Mouse (Mus musculus) G1E (cell line): Measurements from ENCODE around the gene Rab3il1. TPM values are rescaled to one million over a fixed set of nuclear protein-coding genes. Genes with fewer than 3 reads are reported as not detected.
"Not testable (repeated sequence)": the region's sequence is repeated elsewhere in the genome, so short reads cannot be mapped to it uniquely, and the experiment has no call there.

Experiments used
- ATAC-seq: 2 replicates; pipeline ENCODE4 v1.8.0; 2016; ENCODE audit warnings: mild to moderate bottlenecking; ENCODE audit not compliant: insufficient number of reproducible peaks, poor library complexity, low FRiP score, severe bottlenecking; ENCODE audit errors: extremely low read depth
- DNase-seq: peaks from one replicate; pipeline ENCODE4 v3.0.0; 2012; ENCODE audit warnings: low spot score
- H3K27me3 ChIP-seq: 2 replicates; pipeline ENCODE4 v1.6.1; 2012; ENCODE audit warnings: mild to moderate bottlenecking, low read length, inconsistent platforms; ENCODE audit not compliant: insufficient read depth
- H3K36me3 ChIP-seq: replicated peaks from 2 replicates; pipeline ENCODE3; 2012; ENCODE audit warnings: mild to moderate bottlenecking, inconsistent platforms
- H3K4me1 ChIP-seq: 2 replicates; pipeline ENCODE4 v1.6.1; 2012; ENCODE audit warnings: low read depth, low read length, inconsistent platforms, mixed read lengths; ENCODE audit not compliant: insufficient read depth
- H3K4me3 ChIP-seq: 2 replicates; pipeline ENCODE4 v1.5.1; 2012; ENCODE audit warnings: low read depth, mild to moderate bottlenecking, inconsistent platforms, low read length, moderate library complexity, mixed read lengths
- H3K9me3 ChIP-seq: replicated peaks from 2 replicates; pipeline ENCODE4 v1.6.1; 2012; ENCODE audit warnings: inconsistent platforms
- CTCF ChIP-seq: IDR thresholded peaks from 2 replicates; pipeline ENCODE4 v1.5.1; 2012; ENCODE audit warnings: low read depth, low read length, inconsistent platforms, mixed read lengths
- GATA1 ChIP-seq: IDR thresholded peaks from 2 replicates; pipeline ENCODE4 v1.6.1; 2012; ENCODE audit warnings: borderline replicate concordance, low read length, inconsistent platforms, mixed read lengths
- GATA2 ChIP-seq: IDR thresholded peaks from 2 replicates; pipeline ENCODE4 v1.6.1; 2012; ENCODE audit warnings: low read depth, low read length, inconsistent platforms, borderline replicate concordance
- POLR2AphosphoS5 ChIP-seq: IDR thresholded peaks from 2 replicates; pipeline ENCODE4 v1.6.1; 2012; ENCODE audit warnings: low read depth, low read length, inconsistent platforms; ENCODE audit not compliant: insufficient replicate concordance
- TAL1 ChIP-seq: conservative IDR thresholded peaks from 2 replicates; pipeline ENCODE4 v1.6.1; 2012; ENCODE audit warnings: low read depth, low read length, inconsistent platforms, mixed read lengths
- polyA plus RNA-seq: library from polyadenylated mRNA; stranded (reverse); fragments of >175 nt; gene quantifications from 2 replicates; pipeline ENCODE4 v1.2.3, GENCODE M21; 2012
- total RNA-seq, 2 experiments: library from RNA; stranded (forward) in 1 of 2; stranded (reverse) in 1 of 2; fragments of 200-1000 nt in 1 of 2; fragments of >200 nt in 1 of 2; fragmentation: Nextera tagmentation in 1 of 2; gene quantifications; 2 replicates each; pipeline ENCODE4 v1.2.3; 2014 to 2017

Gene Rab3il1
- total and polyA plus RNA-seq, 3 experiments: 2.7 to 25.4 (median 4.2) TPM

DNA sequence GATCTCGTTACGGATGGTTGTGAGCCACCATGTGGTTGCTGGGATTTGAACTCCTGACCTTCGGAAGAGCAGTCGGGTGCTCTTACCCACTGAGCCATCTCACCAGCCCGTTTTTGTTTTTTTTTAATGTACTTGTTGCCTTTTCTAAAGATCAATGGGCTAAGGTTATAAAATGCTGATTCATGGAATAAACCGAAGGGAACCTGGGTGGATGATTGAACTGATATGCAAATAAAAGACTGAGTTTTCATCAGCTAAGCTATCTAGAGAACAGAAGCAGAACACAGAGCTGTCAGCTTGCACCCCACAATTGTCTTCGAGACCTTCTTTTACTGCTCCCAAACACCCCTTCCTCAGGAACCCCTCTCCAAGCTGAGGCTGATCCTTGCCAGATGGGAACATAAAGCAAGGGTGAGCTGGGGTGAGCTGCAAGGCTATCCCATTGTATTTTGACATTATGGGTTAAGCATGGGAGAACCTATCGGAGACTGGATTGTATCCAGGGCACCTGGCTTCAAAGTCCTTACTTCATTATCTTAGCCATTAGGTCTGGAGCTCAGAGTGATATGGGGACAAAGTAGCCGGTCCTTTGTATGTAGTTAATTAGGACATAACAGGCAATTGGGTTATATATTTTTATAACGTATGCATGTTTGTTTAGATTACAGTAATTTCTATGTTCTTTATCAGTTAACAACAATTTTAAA lies 33.2 kb upstream of the Rab3il1 start:
- TF ChIP-seq CTCF (no peak), TAL1 (no peak), GATA2 (no peak), POLR2AphosphoS5 (no peak), GATA1 (no peak)
- no peak for DNase-seq

DNA sequence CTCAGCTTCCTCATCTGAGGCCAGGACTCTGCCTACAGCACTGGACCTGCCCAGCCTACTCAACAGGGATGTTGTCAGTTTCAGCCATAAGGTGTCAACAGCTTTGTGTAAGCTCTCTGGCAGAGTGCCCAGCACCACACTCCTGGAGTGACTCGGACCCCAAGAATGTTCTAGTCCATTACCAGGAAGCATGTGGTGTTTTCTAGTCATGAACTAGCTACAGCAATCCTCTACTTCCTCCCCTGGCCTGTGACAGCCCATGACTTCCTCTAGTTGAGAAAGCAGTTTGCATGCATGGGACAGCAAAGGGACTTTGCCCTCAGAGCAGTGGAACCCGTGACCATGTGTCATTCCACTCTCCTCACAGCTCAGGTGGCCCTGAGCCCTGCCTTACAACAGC lies 26.6 kb upstream of the Rab3il1 start:
- ATAC-seq, H3K4me3 ChIP-seq, H3K36me3 ChIP-seq, DNase-seq, H3K9me3 ChIP-seq, H3K27me3 ChIP-seq: not testable (repeated sequence)
- H3K4me1 ChIP-seq: peaks cover 71% of the 10 kb centered on the region

More for the DNA sequence above, 33.2 kb upstream of the Rab3il1 start:
- Histone ChIP-seq H3K36me3 (peaks cover 5% of the 10 kb centered on the region), H3K9me3 (no peaks in the 10 kb centered on the region), H3K27me3 (no peaks in the 10 kb centered on the region), H3K4me3 (no peak overlapping the region; the same call in 1 of the 2 replicates), H3K4me1 (peaks cover 73% of the 10 kb centered on the region)
- no peak for ATAC-seq

DNA sequence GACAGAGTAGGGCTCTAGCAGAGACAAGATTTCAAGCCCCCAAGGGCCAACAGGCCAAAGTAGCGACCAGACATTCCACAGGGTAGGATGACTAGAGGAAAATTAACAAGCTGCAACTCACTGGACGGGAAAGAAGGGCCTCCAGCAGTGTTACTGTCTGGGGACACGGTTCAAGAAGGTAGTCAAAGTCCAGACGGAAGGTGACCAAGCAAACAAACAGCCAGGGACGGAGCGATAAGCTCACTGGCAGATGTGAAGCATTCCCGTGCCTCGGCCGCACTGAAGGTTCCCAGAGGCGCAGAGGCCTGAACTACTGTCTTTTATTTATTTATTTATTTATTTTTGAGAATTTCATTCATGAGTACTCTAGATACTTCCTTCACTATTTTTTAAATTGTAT lies 24.4 kb upstream of the Rab3il1 start:
- Histone ChIP-seq H3K4me1 (peaks cover 77% of the 10 kb centered on the region), H3K4me3 (no peak overlapping the region), H3K27me3 (no peaks in the 10 kb centered on the region), H3K9me3 (no peaks in the 10 kb centered on the region), H3K36me3 (no peaks in the 10 kb centered on the region)
- no peak for ATAC-seq
- no peak for TF ChIP-seq CTCF
- no peak for TF ChIP-seq GATA2
- TF ChIP-seq TAL1: no peak
- no peak for TF ChIP-seq POLR2AphosphoS5
- no peak for TF ChIP-seq GATA1
- DNase-seq: no peak

DNA sequence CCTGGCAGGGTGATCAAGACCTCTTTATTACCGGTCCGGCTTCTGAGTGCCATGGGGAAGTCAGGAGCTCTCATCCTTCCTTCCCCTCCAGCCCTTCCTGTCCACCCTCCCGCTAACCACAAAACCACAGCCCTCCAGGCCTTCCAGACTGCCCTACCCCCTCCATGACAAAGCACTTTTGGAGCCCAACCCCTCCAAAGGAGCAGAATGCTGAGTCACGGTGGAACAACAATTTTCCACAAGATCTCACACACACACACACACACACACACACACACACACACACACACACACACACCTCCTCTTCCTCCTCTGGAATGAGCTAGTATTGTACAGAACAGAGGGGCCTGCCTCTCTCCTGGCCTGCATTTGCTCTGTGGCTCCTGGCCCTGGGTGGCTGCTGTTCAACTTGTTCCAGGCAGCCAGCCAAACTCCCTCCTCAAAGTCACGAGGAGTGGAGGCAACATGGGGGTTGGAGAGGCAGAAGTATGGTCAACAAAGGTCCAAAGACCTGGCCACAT lies 23.0 kb upstream of the Rab3il1 start:
- H3K36me3 ChIP-seq: peaks cover 6% of the 10 kb centered on the region
- H3K9me3 ChIP-seq: no peaks in the 10 kb centered on the region
- DNase-seq (peak; percentile 46), ATAC-seq (peak; percentile 64)
- H3K27me3 ChIP-seq: no peaks in the 10 kb centered on the region
- peak overlapping the region; percentile 62; the same call in 1 of the 2 replicates for H3K4me3 ChIP-seq
- H3K4me1 ChIP-seq: peaks cover 77% of the 10 kb centered on the region
- TF ChIP-seq CTCF (no peak), GATA1 (no peak), TAL1 (no peak), POLR2AphosphoS5 (no peak), GATA2 (no peak)

DNA sequence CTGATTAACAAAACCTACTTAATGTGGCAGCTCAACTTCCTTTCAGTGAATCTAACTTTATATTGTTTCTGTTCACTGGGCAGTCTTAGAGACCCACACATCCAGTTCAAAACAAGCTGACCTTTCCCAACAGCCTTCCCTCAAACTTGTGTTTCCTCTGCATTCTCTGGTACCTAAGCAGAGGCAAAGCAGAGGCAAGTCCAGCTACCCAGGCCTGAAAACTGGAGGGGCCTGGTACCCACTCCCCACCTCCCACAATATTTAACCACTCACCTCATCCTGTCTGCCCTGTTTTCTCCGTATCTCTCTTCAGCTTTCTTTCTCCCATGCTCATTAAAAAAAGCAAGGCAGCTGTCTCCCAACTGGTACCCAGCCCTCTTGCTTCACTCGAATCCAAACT lies 22.3 kb upstream of the Rab3il1 start:
- H3K9me3 ChIP-seq: no peaks in the 10 kb centered on the region
- H3K36me3 ChIP-seq: peaks cover 11% of the 10 kb centered on the region
- TF ChIP-seq GATA2: no peak
- ATAC-seq (no peak), DNase-seq (no peak)
- peaks cover 74% of the 10 kb centered on the region for H3K4me1 ChIP-seq
- H3K27me3 ChIP-seq: no peaks in the 10 kb centered on the region
- peak overlapping the region; percentile 62; the same call in 1 of the 2 replicates for H3K4me3 ChIP-seq

DNA sequence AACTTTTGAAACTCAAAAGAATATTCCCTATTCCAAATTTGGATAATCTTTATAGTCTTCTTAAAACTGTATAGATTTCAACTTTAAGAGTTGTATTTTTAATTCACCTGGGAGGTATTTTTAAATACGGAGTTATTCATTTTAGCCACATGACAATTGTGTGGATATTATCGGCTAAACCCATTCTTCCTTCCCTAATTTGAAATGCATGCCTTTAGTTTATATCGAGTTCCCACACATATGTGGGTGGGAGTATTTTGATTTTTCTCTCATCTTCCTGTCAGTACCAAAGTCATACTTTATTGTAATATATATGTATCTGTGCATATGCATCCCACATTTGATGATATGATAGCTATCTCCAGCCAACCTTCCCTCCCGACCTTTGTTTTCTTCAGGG lies 21.2 kb upstream of the Rab3il1 start, which contains the start of gene Fth1:
Gene Fth1, plus strand, starts transcription at position 341 of the 400 bp plus-strand sequence.
- no peak for TF ChIP-seq GATA2
- no peak for TF ChIP-seq CTCF
- no peak for TF ChIP-seq GATA1
- TF ChIP-seq TAL1: no peak
- no peak for TF ChIP-seq POLR2AphosphoS5
- H3K36me3 ChIP-seq: peaks cover 22% of the 10 kb centered on the region
- peaks cover 74% of the 10 kb centered on the region for H3K4me1 ChIP-seq
- no peak for ATAC-seq
- no peaks in the 10 kb centered on the region for H3K9me3 ChIP-seq
- H3K27me3 ChIP-seq: no peaks in the 10 kb centered on the region
- no peak for DNase-seq
- peak within 1 kb of the TSS; percentile 95; the same call in 1 of the 2 replicates for H3K4me3 ChIP-seq

DNA sequence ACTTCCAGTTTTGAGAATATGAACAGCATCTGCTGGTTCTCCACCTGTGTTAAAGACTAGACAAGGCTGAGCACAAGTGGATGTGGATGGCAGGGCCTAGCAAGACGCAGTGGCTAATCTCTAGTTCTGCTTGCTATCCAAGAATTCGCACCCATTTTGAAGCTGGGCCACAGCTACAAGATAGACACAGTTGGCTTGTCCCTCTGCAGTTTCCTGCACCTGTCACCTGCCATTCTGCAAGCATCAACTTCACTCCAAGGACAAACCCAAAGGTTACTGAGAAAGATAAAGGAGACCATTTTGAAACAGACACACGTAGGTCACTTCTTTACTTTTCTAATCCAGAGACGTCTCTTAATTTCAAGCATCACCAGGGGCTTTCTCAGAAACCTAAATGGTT lies 19.8 kb upstream of the Rab3il1 start:
- Histone ChIP-seq H3K36me3 (peaks cover 33% of the 10 kb centered on the region), H3K27me3 (no peaks in the 10 kb centered on the region), H3K4me1 (peaks cover 74% of the 10 kb centered on the region), H3K9me3 (no peaks in the 10 kb centered on the region), H3K4me3 (peak overlapping the region; percentile 95; the same call in 1 of the 2 replicates)
- no peak for TF ChIP-seq POLR2AphosphoS5
- no peak for TF ChIP-seq GATA1
- TF ChIP-seq TAL1: no peak
- TF ChIP-seq GATA2: no peak
- no peak for TF ChIP-seq CTCF
- no peak for DNase-seq
- ATAC-seq: no peak
